Mouse (Mus musculus) MEL (cell line): Measurements from ENCODE around the gene Cxcr1. TPM values are rescaled to one million over a fixed set of nuclear protein-coding genes. Genes with fewer than 3 reads are reported as not detected.

Source experiments
- DNase-seq: peaks from one replicate; pipeline ENCODE4 v3.0.0; 2011; ENCODE audit warnings: low read depth, low spot score
- H3K27ac ChIP-seq: 2 replicates; pipeline ENCODE4 v1.5.1; 2012; ENCODE audit warnings: low read depth, mild to moderate bottlenecking, control low read depth, low read length, moderate library complexity; ENCODE audit not compliant: control insufficient read depth
- H3K27me3 ChIP-seq, 2 experiments: fragments of 150-350 bp in 1 of 2; sonication (generic) in 1 of 2; 2 replicates each; pipeline ENCODE4 v1.6.1; 2012; ENCODE audit warnings: low read length in 2 of 2, mild to moderate bottlenecking in 2 of 2, improper control_type of control experiment in 1 of 2, moderate library complexity in 1 of 2; ENCODE audit not compliant: insufficient read depth in 2 of 2, control insufficient read depth in 1 of 2
- H3K36me3 ChIP-seq, 2 experiments: 2 replicates each; pipeline ENCODE4 v1.6.1; 2012 to 2014; ENCODE audit warnings: low read length in 2 of 2, improper control_type of control experiment in 1 of 2, inconsistent platforms in 1 of 2, mild to moderate bottlenecking in 1 of 2; ENCODE audit not compliant: insufficient read depth in 2 of 2, control insufficient read depth in 1 of 2
- H3K4me1 ChIP-seq, 2 experiments: fragments of 150-350 bp in 1 of 2; sonication (generic) in 1 of 2; 2 replicates each; pipeline ENCODE4 v1.6.1; 2012; ENCODE audit warnings: low read length in 2 of 2, improper control_type of control experiment in 1 of 2, mild to moderate bottlenecking in 1 of 2; ENCODE audit not compliant: insufficient read depth in 2 of 2, control insufficient read depth in 1 of 2
- H3K4me3 ChIP-seq, 2 experiments: fragments of 150-350 bp in 1 of 2; sonication (generic) in 1 of 2; 2 replicates each; pipeline ENCODE4 v1.5.1; 2012; ENCODE audit warnings: low read depth in 2 of 2, low read length in 2 of 2, mild to moderate bottlenecking in 2 of 2, moderate library complexity in 2 of 2, control low read depth in 1 of 2, improper control_type of control experiment in 1 of 2; ENCODE audit not compliant: control insufficient read depth in 1 of 2, insufficient read depth in 1 of 2
- H3K79me2 ChIP-seq: 2 replicates; pipeline ENCODE4 v1.6.1; 2012; ENCODE audit warnings: mild to moderate bottlenecking, low read length, moderate library complexity; ENCODE audit not compliant: control insufficient read depth, poor library complexity, insufficient read depth
- H3K9ac ChIP-seq: 2 replicates; pipeline ENCODE4 v1.6.1; 2012; ENCODE audit warnings: low read depth, mild to moderate bottlenecking, control low read depth, low read length, moderate library complexity; ENCODE audit not compliant: control insufficient read depth, poor library complexity, severe bottlenecking
- H3K9me3 ChIP-seq: fragments of 150-350 bp; sonication (generic); replicated peaks from 2 replicates; pipeline ENCODE4 v1.6.1; 2012; ENCODE audit warnings: mild to moderate bottlenecking, low read length, improper control_type of control experiment, moderate library complexity; ENCODE audit not compliant: insufficient read depth
- BHLHE40 ChIP-seq: IDR thresholded peaks from 2 replicates; pipeline ENCODE4 v1.6.1; 2012; ENCODE audit warnings: low read depth, mild to moderate bottlenecking, inconsistent platforms, low read length, improper control_type of control experiment, borderline replicate concordance
- CHD1 ChIP-seq: IDR thresholded peaks from 2 replicates; pipeline ENCODE4 v1.6.1; 2012; ENCODE audit warnings: low read depth, mild to moderate bottlenecking, inconsistent platforms, low read length, improper control_type of control experiment
- CTCF ChIP-seq, 3 experiments: IDR thresholded peaks in 2 of 3; conservative IDR thresholded peaks in 1 of 3; 2 replicates each; pipeline ENCODE4 v1.5.1; 2011 to 2012; ENCODE audit warnings: low read length in 3 of 3, low read depth in 2 of 3, mild to moderate bottlenecking in 2 of 3, improper control_type of control experiment in 1 of 3, inconsistent platforms in 1 of 3, mixed read lengths in 1 of 3, moderate library complexity in 1 of 3; ENCODE audit not compliant: control insufficient read depth in 1 of 3, insufficient read depth in 1 of 3, poor library complexity in 1 of 3, severe bottlenecking in 1 of 3
- ELF1 ChIP-seq: IDR thresholded peaks from 2 replicates; pipeline ENCODE4 v1.6.1; 2014; ENCODE audit warnings: low read depth, mild to moderate bottlenecking, inconsistent platforms, low read length, improper control_type of control experiment, moderate library complexity
- GABPA ChIP-seq: IDR thresholded peaks from 2 replicates; pipeline ENCODE4 v1.6.1; 2012; ENCODE audit warnings: low read depth, mild to moderate bottlenecking, inconsistent platforms, low read length, improper control_type of control experiment, moderate library complexity
- GATA1 ChIP-seq: IDR thresholded peaks from 2 replicates; pipeline ENCODE4 v1.6.1; 2011; ENCODE audit warnings: low read depth, low read length, improper control_type of control experiment
- HCFC1 ChIP-seq: IDR thresholded peaks from 2 replicates; pipeline ENCODE4 v1.6.1; 2012; ENCODE audit warnings: low read depth, mild to moderate bottlenecking, inconsistent platforms, low read length, improper control_type of control experiment, moderate library complexity
- KAT2A ChIP-seq: conservative IDR thresholded peaks from 2 replicates; pipeline ENCODE4 v1.6.1; 2012; ENCODE audit warnings: low read depth, low read length, improper control_type of control experiment, inconsistent platforms
- MAX ChIP-seq: IDR thresholded peaks from 2 replicates; pipeline ENCODE4 v1.6.1; 2011; ENCODE audit warnings: low read length, improper control_type of control experiment
- MAZ ChIP-seq: IDR thresholded peaks from 2 replicates; pipeline ENCODE4 v1.6.1; 2012; ENCODE audit warnings: low read depth, mild to moderate bottlenecking, inconsistent platforms, low read length, improper control_type of control experiment
- MYC ChIP-seq: IDR thresholded peaks from 2 replicates; pipeline ENCODE4 v1.6.1; 2011; ENCODE audit warnings: low read depth, mild to moderate bottlenecking, low read length, improper control_type of control experiment, moderate library complexity
- NRF1 ChIP-seq: IDR thresholded peaks from 2 replicates; pipeline ENCODE4 v1.6.1; 2014; ENCODE audit warnings: low read depth, mild to moderate bottlenecking, inconsistent platforms, low read length, improper control_type of control experiment, moderate library complexity; ENCODE audit not compliant: poor library complexity, insufficient read depth, severe bottlenecking
- SIN3A ChIP-seq: IDR thresholded peaks from 2 replicates; pipeline ENCODE4 v1.6.1; 2012; ENCODE audit warnings: low read length, improper control_type of control experiment, inconsistent platforms
- TAL1 ChIP-seq: IDR thresholded peaks from 2 replicates; pipeline ENCODE4 v1.6.1; 2012; ENCODE audit warnings: mild to moderate bottlenecking, inconsistent platforms, low read length, moderate library complexity, mixed read lengths
- TBP ChIP-seq: IDR thresholded peaks from 2 replicates; pipeline ENCODE4 v1.8.0; 2011; ENCODE audit warnings: low read depth, low read length, improper control_type of control experiment
- TCF12 ChIP-seq: IDR thresholded peaks from 2 replicates; pipeline ENCODE4 v1.6.1; 2014; ENCODE audit warnings: low read depth, mild to moderate bottlenecking, inconsistent platforms, low read length, improper control_type of control experiment, moderate library complexity
- UBTF ChIP-seq: IDR thresholded peaks from 2 replicates; pipeline ENCODE4 v1.6.1; 2012; ENCODE audit warnings: low read depth, mild to moderate bottlenecking, inconsistent platforms, low read length, improper control_type of control experiment, moderate library complexity, borderline replicate concordance; ENCODE audit not compliant: insufficient read depth
- USF1 ChIP-seq: IDR thresholded peaks from 2 replicates; pipeline ENCODE4 v1.6.1; 2014; ENCODE audit warnings: low read depth, mild to moderate bottlenecking, inconsistent platforms, low read length, improper control_type of control experiment, moderate library complexity
- ZKSCAN1 ChIP-seq: IDR thresholded peaks from 2 replicates; pipeline ENCODE4 v1.6.1; 2012; ENCODE audit warnings: low read depth, mild to moderate bottlenecking, inconsistent platforms, low read length, improper control_type of control experiment, moderate library complexity
- ZMIZ1 ChIP-seq: IDR thresholded peaks from 2 replicates; pipeline ENCODE4 v1.6.1; 2012; ENCODE audit warnings: low read depth, mild to moderate bottlenecking, inconsistent platforms, low read length, improper control_type of control experiment, moderate library complexity
- ZNF384 ChIP-seq: IDR thresholded peaks from 2 replicates; pipeline ENCODE4 v1.6.1; 2012; ENCODE audit warnings: low read depth, mild to moderate bottlenecking, inconsistent platforms, low read length, improper control_type of control experiment
- polyA plus RNA-seq, 2 experiments: library from polyadenylated mRNA; stranded (reverse) in 1 of 2; unstranded in 1 of 2; fragments of >175 nt in 1 of 2; fragments of >200 nt in 1 of 2; gene quantifications; 2 replicates each; pipeline versions ENCODE4 v1.2.1 to v1.2.4; 2012; ENCODE audit warnings: low replicate concordance in 2 of 2, low read depth in 1 of 2; ENCODE audit not compliant: insufficient read length in 2 of 2, insufficient read depth in 1 of 2, missing spikeins in 1 of 2
- total RNA-seq: library from RNA; depleted of rRNA; stranded (reverse); fragments of 300-350 nt; gene quantifications from 2 replicates; pipeline ENCODE4 v1.2.3, GENCODE M21; 2012

Gene Cxcr1
- total and polyA plus RNA-seq, 3 experiments: not detected

- Histone ChIP-seq H3K27me3 (no peaks in the 10 kb centered on the region; a peak in 1 of 4 replicates), H3K9ac (no peak overlapping the region)
- no peak for TF ChIP-seq GABPA
- no peak for TF ChIP-seq BHLHE40
- TF ChIP-seq ELF1: no peak
- TF ChIP-seq ZNF384: no peak
- no peak for TF ChIP-seq ZKSCAN1
- TF ChIP-seq HCFC1: no peak
- TF ChIP-seq USF1: no peak
- no peak for TF ChIP-seq TAL1
- no peak for TF ChIP-seq MAZ
- TF ChIP-seq CTCF (IDR thresholded peaks at IDR 0.05 in 2 of 3, conservative IDR thresholded peaks at IDR 0.05 in 1 of 3; ENCODE audit: control insufficient read depth in 1 of 3, insufficient read depth in 1 of 3, low read depth in 2 of 3, low read length in 3 of 3, poor library complexity in 1 of 3, severe bottlenecking in 1 of 3): no peak
- no peak for TF ChIP-seq UBTF
- no peak for TF ChIP-seq GATA1
- TF ChIP-seq SIN3A: no peak
- no peak for TF ChIP-seq TBP
- no peak for TF ChIP-seq MAX
- TF ChIP-seq CHD1: no peak
- no peak for TF ChIP-seq TCF12
- no peak for TF ChIP-seq NRF1
- no peak for TF ChIP-seq ZMIZ1
These were observed 14.5 kb upstream of the Cxcr1 start for GRCm38 (mm10) chr1:74208941-74209340.

GRCm38 (mm10) chr1:74207906-74208305 lies 13.5 kb upstream of the Cxcr1 start:
- Histone ChIP-seq H3K9ac (no peak overlapping the region), H3K9me3 (no peaks in the 10 kb centered on the region), H3K79me2 (no peaks in the 10 kb centered on the region), H3K4me1 (no peaks in the 10 kb centered on the region), H3K27ac (no peak overlapping the region), H3K4me3 (no peak overlapping the region), H3K27me3 (no peaks in the 10 kb centered on the region), H3K36me3 (no peaks in the 10 kb centered on the region)
- DNase-seq: no peak
- no peak for TF ChIP-seq NRF1
- no peak for TF ChIP-seq CHD1
- TF ChIP-seq MYC: no peak
- no peak for TF ChIP-seq ZNF384
- TF ChIP-seq TAL1: no peak
- no peak for TF ChIP-seq KAT2A
- TF ChIP-seq ZKSCAN1: no peak
- no peak for TF ChIP-seq HCFC1

More at GRCm38 (mm10) chr1:74208941-74209340, 14.5 kb upstream of the Cxcr1 start:
- Histone ChIP-seq H3K4me3 (no peak overlapping the region), H3K4me1 (no peaks in the 10 kb centered on the region), H3K79me2 (no peaks in the 10 kb centered on the region), H3K27ac (no peak overlapping the region), H3K36me3 (no peaks in the 10 kb centered on the region), H3K9me3 (no peaks in the 10 kb centered on the region)
- no peak for DNase-seq
